Mouse (Mus musculus): ENCODE measurements at regions not wholly inside any gene's neighbourhood (a gene's known extent, or its start where the extent isn't known, plus 50 kb on each side); places are given as distances from the start of the nearest gene placed in this dataset.
A peak's percentile ranks its signal among the peaks of the same experiment; 100 is the strongest.

DNA sequence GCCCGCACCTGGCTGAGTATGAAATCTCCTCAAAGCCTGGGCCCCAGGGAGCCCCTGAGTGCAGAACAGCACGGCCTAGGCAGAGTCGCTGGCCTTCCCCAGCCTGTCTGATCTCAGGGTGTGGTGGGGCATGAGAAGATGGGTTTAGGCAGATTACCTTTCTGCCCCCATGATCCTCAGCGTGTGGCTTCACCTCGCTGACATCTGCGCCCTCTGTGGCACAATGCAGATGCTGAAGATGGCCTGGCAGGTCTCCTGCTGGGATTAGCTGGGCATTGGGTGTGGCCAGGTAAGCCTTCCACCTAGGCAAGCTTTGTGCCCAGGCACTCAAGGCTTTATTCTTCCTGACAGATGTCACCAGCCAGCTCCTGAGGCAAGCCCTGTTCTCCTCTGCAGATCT, 69.6 kb upstream of the Ppp2r5c start:
- DNase-seq (ENCODE audit: low spot score in 2 of 2): no peak
- no peak for TF ChIP-seq CTCF (conservative IDR thresholded peaks at IDR 0.05)
- Histone ChIP-seq H3K4me3 (no peak overlapping the region), H3K27ac (no peak overlapping the region)

DNA sequence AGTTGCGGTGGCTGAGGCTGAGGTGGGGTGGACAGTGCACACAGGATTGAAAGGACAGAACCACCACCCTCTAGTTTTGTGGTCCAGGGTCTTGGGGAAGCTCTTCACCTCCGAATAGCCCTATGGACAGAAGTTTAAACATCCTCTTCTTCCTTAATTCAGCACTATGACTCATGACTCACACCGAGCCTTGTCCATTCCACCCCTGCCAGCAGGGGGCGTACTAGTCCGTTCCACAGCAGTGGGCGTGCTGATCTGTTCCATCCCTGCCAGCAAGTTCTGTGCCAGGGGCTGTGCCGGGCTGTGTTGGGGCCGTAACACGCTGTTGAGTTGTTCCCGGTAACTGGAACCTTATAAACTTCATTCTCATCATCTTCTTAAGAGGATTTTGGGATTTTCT, 69.2 kb upstream of the Ppp2r5c start:
- no peak overlapping the region for H3K27ac ChIP-seq
- TF ChIP-seq CTCF (conservative IDR thresholded peaks at IDR 0.05): peak; percentile 76
- peak in 1 of 2 experiments; percentile 57 for DNase-seq (ENCODE audit: low spot score in 2 of 2)
- no peak overlapping the region for H3K4me3 ChIP-seq

DNA sequence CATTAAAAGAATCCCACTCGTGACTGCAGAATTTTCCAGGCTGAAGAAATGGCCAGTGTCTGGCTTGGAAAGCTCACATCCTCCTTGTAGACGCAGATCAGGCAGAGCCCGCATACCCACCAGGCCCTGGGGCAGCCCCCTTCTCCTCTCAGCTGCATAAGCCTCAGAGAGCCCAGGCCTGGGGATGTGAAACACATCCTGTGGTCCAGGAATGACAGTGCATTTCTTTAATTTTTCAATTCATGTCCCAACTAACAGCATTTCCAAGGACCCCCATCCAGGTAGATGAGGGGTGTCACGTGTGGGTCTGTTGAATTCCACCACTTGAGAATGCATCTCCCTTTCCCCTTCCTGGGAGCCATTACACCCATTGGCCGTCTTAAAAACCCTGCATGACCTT, 68.6 kb upstream of the Ppp2r5c start:
- no peak for TF ChIP-seq CTCF (conservative IDR thresholded peaks at IDR 0.05)
- Histone ChIP-seq H3K4me3 (no peak overlapping the region), H3K27ac (no peak overlapping the region)
- no peak for DNase-seq (ENCODE audit: low spot score in 2 of 2)

DNA sequence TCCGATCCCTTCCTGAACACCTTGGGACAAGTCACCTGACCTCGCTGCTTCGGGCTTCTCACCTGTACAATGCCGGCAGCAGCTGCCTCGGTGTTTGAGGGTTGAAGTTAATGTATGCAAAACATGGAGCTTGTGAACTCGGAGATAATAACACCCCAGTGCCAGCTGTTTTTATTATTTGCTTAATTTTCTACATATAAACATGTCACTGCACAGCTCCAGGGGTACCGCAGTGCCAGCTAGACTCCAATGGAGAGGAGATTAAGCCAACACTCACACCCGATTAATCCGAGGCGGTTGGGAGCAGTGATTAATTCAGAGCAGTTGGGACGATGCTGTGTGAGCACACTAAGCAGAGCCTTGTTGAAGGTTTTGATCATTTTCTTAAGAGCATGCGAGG, 67.2 kb upstream of the Ppp2r5c start:
- no peak for TF ChIP-seq CTCF (conservative IDR thresholded peaks at IDR 0.05)
- H3K4me3 ChIP-seq: no peak overlapping the region
- no peak overlapping the region for H3K27ac ChIP-seq
- no peak for DNase-seq (ENCODE audit: low spot score in 2 of 2)

DNA sequence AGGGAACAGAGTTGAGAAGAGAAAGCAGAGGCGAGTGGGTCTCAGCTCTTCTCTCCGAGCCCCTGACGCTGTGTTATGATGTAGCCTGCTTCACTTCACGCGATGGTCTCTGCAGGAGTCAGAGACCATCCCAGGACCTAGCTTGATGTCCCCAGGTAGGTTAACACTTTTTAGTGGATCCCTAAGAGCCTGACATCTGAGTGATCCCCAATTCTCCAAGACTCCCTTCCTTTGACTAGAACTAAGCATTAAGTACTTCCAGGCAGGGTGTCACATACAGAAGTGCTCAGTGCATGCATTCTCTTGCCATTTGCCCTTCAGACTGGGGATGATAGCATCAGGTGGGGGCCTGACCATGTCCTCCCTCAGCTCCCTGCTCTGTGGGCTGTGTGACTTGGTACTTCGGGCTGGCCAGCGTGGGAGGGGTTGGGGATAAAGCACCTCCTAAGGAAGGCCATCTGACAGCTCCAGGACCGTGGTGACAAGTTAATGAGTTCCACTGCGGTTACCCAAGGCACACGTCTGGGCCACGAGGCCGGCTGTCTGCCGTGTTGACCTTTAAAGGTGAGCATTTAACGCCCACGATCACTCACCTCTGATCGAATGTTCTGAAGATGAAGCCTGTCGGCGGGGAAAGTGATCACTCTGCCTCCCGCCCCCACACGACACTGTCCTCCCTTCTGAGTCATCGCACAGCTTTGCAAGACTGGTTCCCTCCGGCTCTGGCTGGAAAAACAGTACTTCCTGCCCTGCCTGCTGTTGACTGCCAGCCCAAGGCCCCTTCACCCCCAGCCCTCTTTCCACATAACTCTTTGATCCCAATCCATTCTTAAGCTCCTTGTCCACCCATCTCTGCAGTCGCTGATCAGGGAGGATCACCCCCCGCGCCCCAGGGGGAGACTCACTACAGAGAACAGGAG, 65.8 kb upstream of the Ppp2r5c start:
- no peak overlapping the region for H3K27ac ChIP-seq
- TF ChIP-seq CTCF (conservative IDR thresholded peaks at IDR 0.05): no peak
- no peak for DNase-seq (ENCODE audit: low spot score in 2 of 2)
- H3K4me3 ChIP-seq: no peak overlapping the region

DNA sequence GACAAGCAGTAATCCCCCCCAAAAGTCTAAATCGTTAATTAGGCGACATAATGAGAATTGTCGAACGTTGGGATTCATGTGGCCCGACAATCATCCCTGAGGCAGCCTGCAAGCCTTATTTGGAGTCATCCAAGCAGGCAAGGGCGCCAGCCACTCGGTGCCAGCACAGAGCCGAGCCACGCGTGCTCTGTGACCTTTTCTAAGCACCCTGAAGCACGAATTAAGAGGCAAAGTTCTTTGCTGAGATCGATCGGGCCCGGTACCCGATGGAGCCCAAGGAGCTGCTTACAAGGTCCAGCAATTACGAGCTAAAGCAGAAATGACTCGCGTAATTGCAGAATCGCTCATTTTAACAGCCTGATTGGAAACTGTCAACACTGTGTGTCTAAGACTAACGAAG, 61.9 kb upstream of the Ppp2r5c start:
- H3K4me3 ChIP-seq: peak overlapping the region; percentile 24; the same call in 1 of the 2 replicates
- no peak for TF ChIP-seq CTCF (conservative IDR thresholded peaks at IDR 0.05)

DNA sequence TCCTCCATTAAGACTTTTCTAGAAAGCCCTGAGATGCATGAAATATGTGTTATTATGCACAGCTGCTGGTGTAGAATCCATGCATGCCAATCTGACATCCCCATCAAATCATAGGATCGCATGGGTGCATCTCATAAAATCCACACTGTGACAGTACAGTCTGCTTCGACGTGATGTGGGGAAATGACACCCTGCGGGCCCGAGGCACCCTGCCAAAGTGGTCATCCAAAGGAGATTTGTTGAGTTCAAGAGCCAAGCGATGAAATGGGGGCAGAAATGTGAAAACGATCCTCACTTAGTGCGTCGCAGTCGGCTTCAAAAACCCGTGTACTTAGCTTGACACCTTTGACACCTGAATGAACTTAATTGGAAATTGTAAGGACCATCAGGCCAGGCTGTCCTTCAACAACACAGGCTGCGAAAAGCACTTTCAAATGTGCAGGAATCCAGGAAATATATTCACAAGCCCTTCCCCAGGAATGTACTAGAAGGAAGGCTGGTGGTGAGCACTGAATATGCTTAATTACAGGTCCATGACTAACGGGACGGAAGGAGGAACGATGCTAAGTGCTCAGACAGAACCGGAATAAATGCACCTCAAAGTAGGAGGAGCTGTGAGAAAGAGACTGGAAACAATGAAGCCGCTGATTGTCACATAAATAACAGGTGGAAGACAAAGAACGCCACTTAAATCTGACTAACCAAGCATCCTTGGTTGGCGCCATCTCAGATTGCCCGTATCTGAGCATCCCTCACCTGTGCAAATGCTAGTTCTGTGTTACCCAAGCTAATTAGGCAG, 60.9 kb upstream of the Ppp2r5c start:
- DNase-seq (ENCODE audit: low spot score in 2 of 2): no peak
- no peak for TF ChIP-seq CTCF (conservative IDR thresholded peaks at IDR 0.05)
- Histone ChIP-seq H3K27ac (no peak overlapping the region), H3K4me3 (no peak overlapping the region)

More for the DNA sequence above, 61.9 kb upstream of the Ppp2r5c start:
- no peak for DNase-seq (ENCODE audit: low spot score in 2 of 2)
- H3K27ac ChIP-seq: no peak overlapping the region

DNA sequence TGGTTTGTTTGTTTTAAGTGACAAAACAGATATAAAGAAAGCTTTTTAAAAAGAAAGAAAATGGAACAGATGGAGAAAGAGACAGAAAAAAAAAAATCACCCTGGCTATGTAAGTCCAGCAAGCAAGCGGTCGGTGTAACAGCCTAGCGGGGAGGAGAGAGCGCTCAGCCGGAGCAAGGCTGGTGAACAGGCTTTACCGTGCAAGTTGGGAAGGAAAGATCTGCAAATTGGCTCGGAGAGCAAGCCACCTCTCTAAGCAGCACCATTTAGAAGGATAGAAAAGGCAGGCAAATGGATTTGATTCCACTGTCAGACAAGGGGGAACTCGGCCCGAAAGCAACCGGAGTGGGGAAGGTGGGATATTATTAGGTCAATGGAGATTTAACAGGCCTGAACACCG, 59.9 kb upstream of the Ppp2r5c start:
- H3K27ac ChIP-seq: no peak overlapping the region
- H3K4me3 ChIP-seq: no peak overlapping the region
- no peak for TF ChIP-seq CTCF (conservative IDR thresholded peaks at IDR 0.05)
- no peak for DNase-seq (ENCODE audit: low spot score in 2 of 2)

DNA sequence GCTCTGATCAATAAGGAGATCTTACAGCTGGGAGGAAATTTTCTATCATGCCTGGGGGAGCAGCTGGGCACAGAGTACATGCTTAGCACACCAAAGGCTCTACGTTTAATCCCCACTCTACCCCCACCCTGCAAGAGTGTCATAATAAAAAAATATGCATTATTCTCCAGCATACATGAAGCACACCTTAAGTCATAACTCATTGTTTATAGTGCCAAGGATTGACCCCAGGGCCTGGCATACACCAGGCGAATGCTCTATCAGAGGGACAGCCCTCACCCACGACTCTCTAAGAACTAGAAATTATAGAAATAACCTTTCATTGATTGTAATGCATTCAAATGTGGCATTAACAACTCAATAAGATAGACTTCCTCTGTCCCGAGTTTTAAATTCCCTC, 59.4 kb upstream of the Ppp2r5c start:
- DNase-seq (ENCODE audit: low spot score in 2 of 2): no peak
- H3K4me3 ChIP-seq: no peak overlapping the region
- no peak overlapping the region for H3K27ac ChIP-seq
- no peak for TF ChIP-seq CTCF (conservative IDR thresholded peaks at IDR 0.05)

DNA sequence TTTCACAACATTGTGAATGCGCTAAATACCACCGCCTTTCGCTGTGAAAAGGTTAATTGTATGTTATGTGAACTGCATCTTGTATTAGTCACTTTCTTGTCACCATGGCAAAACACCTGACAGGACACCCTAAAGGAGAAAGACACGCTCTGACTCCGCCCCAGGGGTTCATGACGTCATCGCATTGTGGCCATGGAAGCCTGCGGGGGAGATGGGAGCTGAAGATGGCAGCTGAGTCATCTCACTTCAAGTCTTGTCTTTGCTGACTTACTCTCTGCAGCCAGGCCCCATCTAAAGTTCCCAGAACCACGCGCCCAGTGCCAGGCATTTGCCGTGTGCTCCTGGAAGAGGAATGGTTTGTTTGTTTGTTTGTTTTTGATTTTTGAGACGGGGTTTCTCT, 57.5 kb upstream of the Ppp2r5c start:
- DNase-seq (ENCODE audit: low spot score in 2 of 2): no peak
- H3K4me3 ChIP-seq: no peak overlapping the region
- H3K27ac ChIP-seq: no peak overlapping the region
- no peak for TF ChIP-seq CTCF (conservative IDR thresholded peaks at IDR 0.05)

DNA sequence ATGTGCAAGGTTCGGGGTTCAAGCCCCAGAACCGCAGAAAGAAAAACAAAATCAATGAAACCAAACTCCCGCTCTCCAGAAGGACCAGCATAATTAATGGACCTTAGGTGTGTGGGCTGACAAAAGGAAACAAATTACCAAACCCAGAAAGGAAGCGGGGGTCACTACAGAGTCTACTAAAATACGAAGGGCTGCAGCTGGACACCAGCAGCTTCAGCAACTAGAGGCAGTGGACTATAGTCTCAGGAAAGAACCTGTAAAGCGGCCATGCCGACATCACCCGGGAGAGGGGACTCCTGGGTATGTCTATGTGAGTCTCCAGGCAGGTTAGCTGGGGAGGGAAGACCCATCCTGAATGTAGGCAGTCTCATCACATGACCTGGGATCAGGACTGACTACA, 55.5 kb upstream of the Ppp2r5c start:
- H3K27ac ChIP-seq: no peak overlapping the region

DNA sequence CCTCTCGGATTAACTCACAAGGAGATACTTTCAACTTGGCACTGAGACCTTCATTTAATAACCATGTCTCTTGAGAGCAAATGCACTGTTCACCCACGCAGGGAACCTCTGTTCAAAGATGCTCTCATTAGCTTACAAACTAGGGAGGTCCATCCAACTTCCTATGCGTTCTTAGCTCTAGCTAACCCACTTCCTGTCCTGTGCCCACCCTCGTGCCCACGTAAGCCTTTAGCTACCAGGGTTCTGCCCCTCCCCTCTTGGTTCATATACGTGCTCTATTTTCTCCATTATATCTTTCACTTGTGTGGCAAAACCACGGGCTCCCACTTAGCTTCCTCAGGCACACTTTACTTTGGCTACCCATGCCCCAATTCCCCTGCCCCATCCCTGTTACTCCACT, 53.4 kb upstream of the Ppp2r5c start:
- DNase-seq (ENCODE audit: low spot score in 2 of 2): no peak
- H3K27ac ChIP-seq: no peak overlapping the region
- H3K4me3 ChIP-seq: no peak overlapping the region
- TF ChIP-seq CTCF (conservative IDR thresholded peaks at IDR 0.05): no peak

More for the DNA sequence above, 55.5 kb upstream of the Ppp2r5c start:
- DNase-seq (ENCODE audit: low spot score in 2 of 2): no peak
- TF ChIP-seq CTCF (conservative IDR thresholded peaks at IDR 0.05): no peak
- no peak overlapping the region for H3K4me3 ChIP-seq

All from layer of hippocampus, adult 2 months (tissue).